Mouse (Mus musculus) hindbrain, embryonic 12.5 days (tissue): ENCODE measurements at regions not wholly inside any gene's neighbourhood (a gene's known extent, or its start where the extent isn't known, plus 50 kb on each side); places are given as distances from the start of the nearest gene placed in this dataset.

Source experiments
- ATAC-seq: fragments of 200-750 bp; cut with Nextera tagmentation; 2 replicates; pipeline ENCODE4 v1.8.0; 2017; ENCODE audit warnings: moderate TSS enrichment; ENCODE audit not compliant: low FRiP score
- H3K27ac ChIP-seq: fragments of 300-500 bp; sonication (generic); 2 replicates; pipeline ENCODE4 v1.5.1; 2016; ENCODE audit warnings: mild to moderate bottlenecking
- H3K27me3 ChIP-seq: fragments of 300-500 bp; sonication (generic); 2 replicates; pipeline ENCODE4 v1.6.1; 2016; ENCODE audit warnings: mild to moderate bottlenecking
- H3K36me3 ChIP-seq: fragments of 300-500 bp; sonication (generic); 2 replicates; pipeline ENCODE4 v1.6.1; 2016; ENCODE audit warnings: mild to moderate bottlenecking
- H3K4me1 ChIP-seq: fragments of 300-500 bp; sonication (generic); 2 replicates; pipeline ENCODE4 v1.6.1; 2016
- H3K4me2 ChIP-seq: fragments of 300-500 bp; sonication (generic); replicated peaks from 2 replicates; pipeline ENCODE4 v1.6.1; 2016; ENCODE audit warnings: mild to moderate bottlenecking
- H3K4me3 ChIP-seq: fragments of 300-500 bp; sonication (generic); 2 replicates; pipeline ENCODE4 v1.5.1; 2016; ENCODE audit warnings: mild to moderate bottlenecking
- H3K9ac ChIP-seq: fragments of 300-500 bp; sonication (generic); 2 replicates; pipeline ENCODE4 v1.6.1; 2016; ENCODE audit warnings: mild to moderate bottlenecking, moderate library complexity
- H3K9me3 ChIP-seq: fragments of 300-500 bp; sonication (generic); replicated peaks from 2 replicates; pipeline ENCODE4 v1.6.1; 2016; ENCODE audit warnings: mild to moderate bottlenecking
- WGBS: fragments of 180-500 bp; shearing (Covaris S2); methylation state at CpG from one replicate; pipeline ENCODE4 v1.1.7; 2016; 5-methylcytosine and 5-hydroxymethylcytosine counted together

- no peaks in the 10 kb centered on the region for H3K9me3 ChIP-seq
- H3K27me3 ChIP-seq = no peaks in the 10 kb centered on the region
- H3K4me2 ChIP-seq = no peak overlapping the region
- WGBS = 87% methylated on average over 6 of the region's 6 CpGs
- no peaks in the 10 kb centered on the region for H3K36me3 ChIP-seq
- no peak overlapping the region for H3K27ac ChIP-seq
- no peak overlapping the region for H3K4me3 ChIP-seq
- H3K9ac ChIP-seq = no peak overlapping the region
- ATAC-seq = no peak
- peaks cover 7% of the 10 kb centered on the region; the same call in 1 of the 2 replicates for H3K4me1 ChIP-seq
Observed at GRCm38 (mm10) chr3:54993761-54994160, 61.5 kb downstream of the Ccna1 start.

GRCm38 (mm10) chr3:54990073-54990472 is 65.2 kb downstream of the Ccna1 start:
- WGBS = 10% methylated on average over 5 of the region's 5 CpGs
- Histone ChIP-seq H3K9ac (no peak overlapping the region), H3K4me1 (peaks cover 10% of the 10 kb centered on the region; the same call in 1 of the 2 replicates), H3K27me3 (no peaks in the 10 kb centered on the region), H3K4me2 (no peak overlapping the region), H3K36me3 (no peaks in the 10 kb centered on the region), H3K27ac (no peak overlapping the region), H3K9me3 (no peaks in the 10 kb centered on the region), H3K4me3 (no peak overlapping the region)
- ATAC-seq = no peak

- no peak overlapping the region for H3K9ac ChIP-seq
- H3K4me3 ChIP-seq = no peak overlapping the region
- H3K4me2 ChIP-seq = no peak overlapping the region
- H3K9me3 ChIP-seq = no peaks in the 10 kb centered on the region
- no peaks in the 10 kb centered on the region for H3K36me3 ChIP-seq
- WGBS = 65% methylated on average over 8 of the region's 8 CpGs
- H3K27ac ChIP-seq = no peak overlapping the region
- no peak for ATAC-seq
- peaks cover 10% of the 10 kb centered on the region; the same call in 1 of the 2 replicates for H3K4me1 ChIP-seq
- H3K27me3 ChIP-seq = no peaks in the 10 kb centered on the region
Observed at GRCm38 (mm10) chr3:54989358-54989757, 65.9 kb downstream of the Ccna1 start.

- 47% methylated on average over 2 of the region's 2 CpGs for WGBS
- H3K36me3 ChIP-seq = no peaks in the 10 kb centered on the region
- no peak overlapping the region for H3K4me2 ChIP-seq
- no peaks in the 10 kb centered on the region for H3K9me3 ChIP-seq
- H3K27ac ChIP-seq = no peak overlapping the region
- H3K4me1 ChIP-seq = no peaks in the 10 kb centered on the region
- H3K27me3 ChIP-seq = no peaks in the 10 kb centered on the region
- H3K4me3 ChIP-seq = no peak overlapping the region
- no peak for ATAC-seq
- no peak overlapping the region for H3K9ac ChIP-seq
Observed at GRCm38 (mm10) chr3:54981488-54981887, 65.8 kb upstream of the Sertm1 start.

GRCm38 (mm10) chr3:54980312-54980711 is 64.6 kb upstream of the Sertm1 start:
- Histone ChIP-seq H3K4me3 (no peak overlapping the region), H3K9ac (no peak overlapping the region), H3K36me3 (no peaks in the 10 kb centered on the region), H3K27ac (no peak overlapping the region), H3K27me3 (no peaks in the 10 kb centered on the region), H3K4me1 (no peaks in the 10 kb centered on the region), H3K4me2 (no peak overlapping the region), H3K9me3 (no peaks in the 10 kb centered on the region)
- 60% methylated on average over 2 of the region's 2 CpGs for WGBS
- ATAC-seq = no peak

- peak; percentile 68; the same call in 1 of the 2 replicates for ATAC-seq
- no peaks in the 10 kb centered on the region for H3K27me3 ChIP-seq
- 40% methylated on average over 6 of the region's 6 CpGs for WGBS
- no peaks in the 10 kb centered on the region for H3K36me3 ChIP-seq
- peaks cover 9% of the 10 kb centered on the region for H3K4me1 ChIP-seq
- no peak overlapping the region for H3K4me2 ChIP-seq
- H3K4me3 ChIP-seq = no peak overlapping the region
- no peaks in the 10 kb centered on the region for H3K9me3 ChIP-seq
- H3K9ac ChIP-seq = no peak overlapping the region
- peak overlapping the region; percentile 49 for H3K27ac ChIP-seq
Observed at GRCm38 (mm10) chr3:54965512-54965911, 49.8 kb upstream of the Sertm1 start.
